Mouse (Mus musculus): ENCODE measurements around the gene Fmnl3.

DNA sequence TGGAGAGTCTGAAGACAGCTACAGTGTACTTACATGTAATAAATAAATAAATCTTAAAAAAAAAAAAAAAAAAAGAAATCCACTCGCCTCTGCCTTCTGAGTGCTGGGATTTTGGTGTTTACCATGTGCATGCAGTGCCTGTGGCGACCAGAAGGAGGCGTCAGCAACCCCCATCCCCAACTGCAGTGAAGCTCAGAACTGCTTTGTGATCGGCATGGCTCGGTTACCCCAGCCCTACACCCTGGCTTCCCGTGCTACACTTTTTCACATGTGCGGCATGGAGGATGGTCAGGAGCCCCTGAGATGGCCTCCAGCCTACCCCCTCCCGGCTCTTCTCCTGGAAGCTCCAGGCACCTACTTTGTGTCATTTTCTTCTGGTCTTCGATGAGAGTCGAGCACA, 86.8 kb downstream of the Fmnl3 start:
- no peak for TF ChIP-seq CTCF (IDR thresholded peaks at IDR 0.05; ENCODE audit: extremely low read depth, insufficient read depth, low read length)
- TF ChIP-seq POLR2A (IDR thresholded peaks at IDR 0.05; ENCODE audit: extremely low read depth, insufficient read depth, low read length): no peak

Data from cortical plate, adult 2 months (tissue).